Mouse (Mus musculus): ENCODE data around the gene Icam2. TPM values are rescaled to one million over a fixed set of nuclear protein-coding genes. Genes with fewer than 3 reads are reported as not detected.
A peak's percentile ranks its signal among the peaks of the same experiment; 100 is the strongest.
"Not testable (repeated sequence)": the region's sequence is repeated elsewhere in the genome, so short reads cannot be mapped to it uniquely, and the experiment has no call there.

Gene Icam2
- total RNA-seq, 2 experiments from 2014 or later, result 4.8 to 5.6 TPM

- not testable (repeated sequence) for DNase-seq (ENCODE audit: extremely low spot score in 1 of 2, low spot score in 2 of 2)
- intact Hi-C loops (cut with DNase I), result loop anchor here (5.0 kb wide), 1 partner anchor 67 kb away; no protein-coding TSS in a partner anchor
Measured at GRCm38 (mm10) chr11:106394055-106394454, 6.2 kb upstream of the Icam2 start.

GRCm38 (mm10) chr11:106393331-106393616 lies 5.4 kb upstream of the Icam2 start:
- no peak for DNase-seq (ENCODE audit: extremely low spot score in 1 of 2, low spot score in 2 of 2)
- intact Hi-C loops (cut with DNase I), result loop anchor here (5.0 kb wide), 1 partner anchor 66 kb away; no protein-coding TSS in a partner anchor

GRCm38 (mm10) chr11:106392597-106393330 lies 4.9 kb upstream of the Icam2 start:
- intact Hi-C loops (cut with DNase I), result loop anchor here (5.0 kb wide), 1 partner anchor 65 kb away; no protein-coding TSS in a partner anchor
- DNase-seq (ENCODE audit: extremely low spot score in 1 of 2, low spot score in 2 of 2), result no peak

- intact Hi-C loops (cut with DNase I), result loop anchor here (5.0 kb wide), 1 partner anchor 64 kb away; no protein-coding TSS in a partner anchor
Measured at GRCm38 (mm10) chr11:106391546-106392188, 3.8 kb upstream of the Icam2 start.

GRCm38 (mm10) chr11:106390757-106391156 lies 2.9 kb upstream of the Icam2 start:
- DNase-seq (ENCODE audit: extremely low spot score in 1 of 2, low spot score in 2 of 2), result no peak
- intact Hi-C loops (cut with DNase I), result loop anchor here (5.0 kb wide), 1 partner anchor 63 kb away; no protein-coding TSS in a partner anchor

More at GRCm38 (mm10) chr11:106391546-106392188, 3.8 kb upstream of the Icam2 start:
- DNase-seq (ENCODE audit: extremely low spot score in 1 of 2, low spot score in 2 of 2), result peak; percentile 63 to 74

GRCm38 (mm10) chr11:106389611-106390010 lies 1.7 kb upstream of the Icam2 start:
- intact Hi-C loops (cut with DNase I), result loop anchor here (5.0 kb wide), 1 partner anchor 62 kb away; no protein-coding TSS in a partner anchor

GRCm38 (mm10) chr11:106387020-106387419 lies 855 bp downstream of the Icam2 start:
- DNase-seq (ENCODE audit: extremely low spot score in 1 of 2, low spot score in 2 of 2), result no peak
- intact Hi-C loops (cut with DNase I), result no loop called here

More at GRCm38 (mm10) chr11:106389611-106390010, 1.7 kb upstream of the Icam2 start:
- DNase-seq (ENCODE audit: extremely low spot score in 1 of 2, low spot score in 2 of 2), result no peak

GRCm38 (mm10) chr11:106386409-106386808 lies 1.5 kb downstream of the Icam2 start:
- intact Hi-C loops (cut with DNase I), result no loop called here
- no peak for DNase-seq (ENCODE audit: extremely low spot score in 1 of 2, low spot score in 2 of 2)

- no peak for DNase-seq (ENCODE audit: extremely low spot score in 1 of 2, low spot score in 2 of 2)
- intact Hi-C loops (cut with DNase I), result no loop called here
Measured at GRCm38 (mm10) chr11:106383051-106383790, 4.7 kb downstream of the Icam2 start.

GRCm38 (mm10) chr11:106382424-106382823 lies 5.5 kb downstream of the Icam2 start:
- no peak for DNase-seq (ENCODE audit: extremely low spot score in 1 of 2, low spot score in 2 of 2)
- intact Hi-C loops (cut with DNase I), result no loop called here

- intact Hi-C loops (cut with DNase I), result no loop called here
- no peak for DNase-seq (ENCODE audit: extremely low spot score in 1 of 2, low spot score in 2 of 2)
Measured at GRCm38 (mm10) chr11:106381883-106382282, 6.0 kb downstream of the Icam2 start.

- no peak for DNase-seq (ENCODE audit: extremely low spot score in 1 of 2, low spot score in 2 of 2)
- intact Hi-C loops (cut with DNase I), result no loop called here
Measured at GRCm38 (mm10) chr11:106381011-106381410, 6.9 kb downstream of the Icam2 start.

GRCm38 (mm10) chr11:106374979-106375378 lies 12.9 kb downstream of the Icam2 start:
- DNase-seq (ENCODE audit: extremely low spot score in 1 of 2, low spot score in 2 of 2), result no peak
- intact Hi-C loops (cut with DNase I), result no loop called here

GRCm38 (mm10) chr11:106374559-106374958 lies 13.3 kb downstream of the Icam2 start:
- no peak for DNase-seq (ENCODE audit: extremely low spot score in 1 of 2, low spot score in 2 of 2)
- intact Hi-C loops (cut with DNase I), result no loop called here

- intact Hi-C loops (cut with DNase I), result no loop called here
- no peak for DNase-seq (ENCODE audit: extremely low spot score in 1 of 2, low spot score in 2 of 2)
Measured at GRCm38 (mm10) chr11:106373998-106374397, 13.9 kb downstream of the Icam2 start.

GRCm38 (mm10) chr11:106366316-106366715 lies 21.6 kb downstream of the Icam2 start:
- peak; percentile 65 to 89 for DNase-seq (ENCODE audit: extremely low spot score in 1 of 2, low spot score in 2 of 2)
- intact Hi-C loops (cut with DNase I), result loop anchor here (5.0 kb wide), 1 partner anchor 34 kb away; no protein-coding TSS in a partner anchor

- intact Hi-C loops (cut with DNase I), result loop anchor here (5.0 kb wide), 1 partner anchor 33 kb away; no protein-coding TSS in a partner anchor
- DNase-seq (ENCODE audit: extremely low spot score in 1 of 2, low spot score in 2 of 2), result no peak
Measured at GRCm38 (mm10) chr11:106365366-106365765, 22.5 kb downstream of the Icam2 start, which contains the start of gene Prr29. Gene Prr29 (plus strand): TSS chr11:106365472.

GRCm38 (mm10) chr11:106364712-106365111 lies 23.2 kb downstream of the Icam2 start:
- intact Hi-C loops (cut with DNase I), result loop anchor here (5.0 kb wide), 1 partner anchor 32 kb away; no protein-coding TSS in a partner anchor

GRCm38 (mm10) chr11:106359350-106359749 lies 28.5 kb downstream of the Icam2 start:
- no peak for DNase-seq (ENCODE audit: extremely low spot score in 1 of 2, low spot score in 2 of 2)
- intact Hi-C loops (cut with DNase I), result no loop called here

More at GRCm38 (mm10) chr11:106364712-106365111, 23.2 kb downstream of the Icam2 start:
- peak in 1 of 2 experiments; percentile 58 for DNase-seq (ENCODE audit: extremely low spot score in 1 of 2, low spot score in 2 of 2)
